22 mouse cellular contexts compared by ENCODE assay signal in genomic region chr1:167938176-167938575, GRCm38 (mm10).
A peak's percentile ranks its signal among the peaks of the same experiment; 100 is the strongest.
DNase-seq lines count a peak whose midpoint lies in the region; ATAC-seq and TF ChIP-seq lines count a peak whose summit lies in the region.
"Had no signal": no experiment of that assay in that cellular context is flagged by ENCODE, and none has a peak within 500 bp of the region (broad histone marks: within the 10 kb centered on the region; RNA-seq: fewer than 3 reads in every experiment).

No protein-coding gene starts in this region.

- H3K9ac ChIP-seq in forebrain, postnatal 0 days, result no peak overlapping the region
- no peak overlapping the region for H3K9ac ChIP-seq in forebrain, embryonic 12.5 days
- H3K9ac ChIP-seq: hindbrain, embryonic 13.5 days; lung, embryonic 15.5 days; neural tube, embryonic 15.5 days had no signal

- no peak overlapping the region for H3K4me2 ChIP-seq in forebrain, postnatal 0 days (ENCODE audit: low read depth)
- no peak overlapping the region for H3K4me2 ChIP-seq in forebrain, embryonic 12.5 days
- H3K4me2 ChIP-seq: hindbrain, embryonic 13.5 days; lung, embryonic 15.5 days; neural tube, embryonic 15.5 days had no signal

- TF ChIP-seq CTCF in forebrain, postnatal 0 days (IDR thresholded peaks at IDR 0.05; ENCODE audit: low read depth), result peak; percentile 42; the same call in 1 of the 2 replicates
- peak; percentile 31 for TF ChIP-seq CTCF in left cerebral cortex, adult 2 months (IDR thresholded peaks at IDR 0.05)

- H3K4me3 ChIP-seq in forebrain, postnatal 0 days (ENCODE audit: low read depth, low read length), result no peak overlapping the region
- no peak overlapping the region for H3K4me3 ChIP-seq in forebrain, embryonic 12.5 days (replicated peaks)
- no peak overlapping the region for H3K4me3 ChIP-seq in left cerebral cortex, adult 2 months
- H3K4me3 ChIP-seq: heart, embryonic 10.5 days; hindbrain, embryonic 13.5 days; lung, embryonic 15.5 days; midbrain, embryonic 10.5 days; myocyte; neural tube, embryonic 15.5 days had no signal

- H3K4me1 ChIP-seq in forebrain, postnatal 0 days (ENCODE audit: insufficient read depth), result 0 out of 2 replicates have a peak, but pooled peaks cover 3% of the 10 kb centered on the region
- H3K4me1 ChIP-seq in forebrain, embryonic 12.5 days, result peaks cover 2% of the 10 kb centered on the region; the same call in 1 of the 2 replicates
- H3K4me1 ChIP-seq: heart, embryonic 10.5 days; midbrain, embryonic 10.5 days had no signal

- H3K27ac ChIP-seq in forebrain, postnatal 0 days (ENCODE audit: low read depth, low read length), result no peak overlapping the region
- H3K27ac ChIP-seq in forebrain, embryonic 12.5 days, result no peak overlapping the region
- no peak overlapping the region for H3K27ac ChIP-seq in left cerebral cortex, adult 2 months
- H3K27ac ChIP-seq: heart, embryonic 10.5 days; hindbrain, embryonic 13.5 days; lung, embryonic 15.5 days; midbrain, embryonic 10.5 days; neural tube, embryonic 15.5 days had no signal

- no peaks in the 10 kb centered on the region for H3K36me3 ChIP-seq in forebrain, postnatal 0 days (ENCODE audit: insufficient read depth)
- no peaks in the 10 kb centered on the region for H3K36me3 ChIP-seq in forebrain, embryonic 12.5 days (replicated peaks)
- H3K36me3 ChIP-seq: heart, embryonic 10.5 days; hindbrain, embryonic 13.5 days; lung, embryonic 15.5 days; midbrain, embryonic 10.5 days; neural tube, embryonic 15.5 days had no signal

- ATAC-seq in forebrain, postnatal 0 days, result peak; percentile 51; the same call in 1 of the 2 replicates
- ATAC-seq in forebrain, embryonic 12.5 days (ENCODE audit: low FRiP score), result no peak
- no peak for ATAC-seq in granulocyte monocyte progenitor cell, adult 5-6 weeks (replicated peaks; ENCODE audit: poor library complexity, severe bottlenecking)

- intact Hi-C loops in left cerebral cortex, adult 2 months (cut with DNase I), result no loop called here

- no peaks in the 10 kb centered on the region for H3K27me3 ChIP-seq in forebrain, postnatal 0 days (ENCODE audit: insufficient read depth, low read length)
- peaks cover 10% of the 10 kb centered on the region; the same call in 1 of the 2 replicates for H3K27me3 ChIP-seq in forebrain, embryonic 12.5 days
- H3K27me3 ChIP-seq: lung, embryonic 15.5 days had no signal

- no peaks in the 10 kb centered on the region for H3K9me3 ChIP-seq in forebrain, postnatal 0 days (ENCODE audit: low read length)
- H3K9me3 ChIP-seq in forebrain, embryonic 12.5 days, result no peaks in the 10 kb centered on the region
- H3K9me3 ChIP-seq: heart, embryonic 10.5 days; hindbrain, embryonic 13.5 days; lung, embryonic 15.5 days; midbrain, embryonic 10.5 days; neural tube, embryonic 15.5 days had no signal

- DNase-seq in forebrain, postnatal 0 days, result no peak
- DNase-seq in left cerebral cortex, adult 2 months (ENCODE audit: extremely low spot score in 1 of 2, low spot score in 2 of 2), result no peak
- DNase-seq in left cerebral cortex, adult 9 months (ENCODE audit: low spot score in 2 of 2), result no peak
- DNase-seq in 3T3-L1 (ENCODE audit: low read depth, low spot score) (peak; percentile 16), WW6 (ENCODE audit: low read depth, low spot score) (peak; percentile 20)
- no peak for DNase-seq in Muller cell, postnatal 12 days (ENCODE audit: inconsistent ontology term)
- DNase-seq: adrenal gland, adult 2 months; B cell, adult 2 months; cerebellum, postnatal 10 days; gastrocnemius, postnatal 25 days; heart, postnatal 10 days; kidney, adult 18-20 months; kidney, postnatal 36 days; liver had no signal

- WGBS in forebrain, postnatal 0 days, result 89% methylated on average over 2 of the region's 2 CpGs
- WGBS in forebrain, embryonic 12.5 days, result 76% methylated on average over 2 of the region's 2 CpGs

Comparison
In these comparisons a context has a peak if more than half of its experiments do, and no peak if none do; other contexts are left out.
1. DNase-seq: peak in 3T3-L1 (single experiment) and WW6 (single experiment); none in forebrain, postnatal 0 days (single experiment), left cerebral cortex, adult 2 months (0 of 2), left cerebral cortex, adult 9 months (0 of 2) and Muller cell, postnatal 12 days (single experiment).